In the genomic region with DNA sequence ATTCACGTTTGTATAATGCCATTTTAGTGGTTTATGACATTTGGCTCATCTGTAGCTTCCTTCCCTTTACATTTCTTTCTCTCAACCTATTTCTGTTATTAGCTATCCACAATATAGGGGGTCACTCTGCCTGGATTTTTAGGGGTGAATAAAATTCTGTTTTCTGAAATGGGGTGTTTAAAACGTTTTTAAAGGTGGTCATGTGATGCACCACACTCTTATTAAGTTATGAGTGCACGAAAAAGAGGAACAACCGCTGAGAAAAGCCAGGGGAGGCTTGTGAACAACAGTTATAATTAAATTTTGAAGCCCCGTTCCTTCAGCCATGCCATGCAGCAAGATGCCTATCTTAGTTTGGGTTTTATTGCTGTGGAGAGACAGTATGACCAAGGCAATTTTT, we compare ENCODE assay signal across 19 mouse cellular contexts.
DNase-seq lines count a peak whose midpoint lies in the region; ATAC-seq and TF ChIP-seq lines count a peak whose summit lies in the region.
"Had no signal": no experiment of that assay in that cellular context is flagged by ENCODE, and none has a peak within 500 bp of the region (broad histone marks: within the 10 kb centered on the region; RNA-seq: fewer than 3 reads in every experiment).

No protein-coding gene starts in this region.

- WGBS in hindbrain, embryonic 10.5 days: 73% methylated on average over 5 of the region's 5 CpGs

- ATAC-seq in common myeloid progenitor, adult 5-6 weeks (replicated peaks; ENCODE audit: low read depth, poor library complexity, severe bottlenecking): peak; percentile 30
- ATAC-seq: forebrain, embryonic 13.5 days; forebrain, embryonic 15.5 days; forebrain, postnatal 0 days had no signal

- H3K4me1 ChIP-seq in MEL (ENCODE audit: control insufficient read depth in 1 of 2, insufficient read depth in 2 of 2, low read length in 2 of 2): peaks cover 0 to 7% of the 10 kb centered on the region in 2 experiments; a peak in 2 of 4 replicates
- H3K4me1 ChIP-seq in hindbrain, embryonic 10.5 days (replicated peaks): no peaks in the 10 kb centered on the region
- H3K4me1 ChIP-seq: forebrain, embryonic 13.5 days; forebrain, embryonic 15.5 days had no signal

- no peaks in the 10 kb centered on the region for H3K79me2 ChIP-seq in MEL (ENCODE audit: control insufficient read depth, insufficient read depth, low read length, poor library complexity)

- H3K9me3 ChIP-seq in MEL (replicated peaks; ENCODE audit: insufficient read depth, low read length): no peaks in the 10 kb centered on the region
- no peaks in the 10 kb centered on the region for H3K9me3 ChIP-seq in hindbrain, embryonic 10.5 days
- H3K9me3 ChIP-seq: embryonic facial prominence, embryonic 10.5 days; embryonic facial prominence, embryonic 12.5 days; forebrain, embryonic 13.5 days; forebrain, embryonic 15.5 days had no signal

- DNase-seq in A20 (ENCODE audit: low read depth, low spot score): peak; percentile 31
- peak; percentile 11 for DNase-seq in MEL (ENCODE audit: low read depth, low spot score)
- no peak for DNase-seq in hindbrain, embryonic 10.5 days (ENCODE audit: low spot score)
- no peak for DNase-seq in cerebellum, postnatal 14 days
- no peak for DNase-seq in testis, postnatal 14 days (ENCODE audit: low spot score)
- DNase-seq: adrenal gland, adult 2 months; adrenal gland, postnatal 10 days; adrenal gland, postnatal 25 days; cerebellum, adult 11-12 months; cerebellum, adult 2 months; cerebellum, adult 9-10 months; cerebellum, postnatal 10 days; cerebellum, postnatal 36 days; forebrain, postnatal 0 days had no signal

- peak overlapping the region in 1 of 2 experiments; percentile 22; a peak in 1 of 4 replicates for H3K4me3 ChIP-seq in MEL (ENCODE audit: control insufficient read depth in 1 of 2, insufficient read depth in 1 of 2, low read depth in 2 of 2, low read length in 2 of 2)
- no peak overlapping the region for H3K4me3 ChIP-seq in hindbrain, embryonic 10.5 days
- H3K4me3 ChIP-seq: embryonic facial prominence, embryonic 10.5 days; embryonic facial prominence, embryonic 12.5 days; forebrain, embryonic 13.5 days; forebrain, embryonic 15.5 days had no signal

- TF ChIP-seq RAD21 in MEL (IDR thresholded peaks at IDR 0.05; ENCODE audit: low read depth, low read length): no peak

- no peak overlapping the region for H3K9ac ChIP-seq in MEL (ENCODE audit: control insufficient read depth, low read depth, low read length, poor library complexity, severe bottlenecking)
- H3K9ac ChIP-seq: embryonic facial prominence, embryonic 12.5 days; forebrain, embryonic 13.5 days; forebrain, embryonic 15.5 days; forebrain, postnatal 0 days had no signal

- H3K27ac ChIP-seq in MEL (ENCODE audit: control insufficient read depth, low read depth, low read length): peak overlapping the region; percentile 27; the same call in 1 of the 2 replicates
- H3K27ac ChIP-seq in hindbrain, embryonic 10.5 days: no peak overlapping the region
- H3K27ac ChIP-seq: embryonic facial prominence, embryonic 10.5 days; embryonic facial prominence, embryonic 12.5 days; forebrain, embryonic 13.5 days; forebrain, embryonic 15.5 days had no signal

- no peak for TF ChIP-seq EP300 in MEL (IDR thresholded peaks at IDR 0.05; ENCODE audit: low read depth in 1 of 2, low read length in 2 of 2)

- no peak for TF ChIP-seq CTCF in MEL (IDR thresholded peaks at IDR 0.05 in 2 of 3, conservative IDR thresholded peaks at IDR 0.05 in 1 of 3; ENCODE audit: control insufficient read depth in 1 of 3, insufficient read depth in 1 of 3, low read depth in 2 of 3, low read length in 3 of 3, poor library complexity in 1 of 3, severe bottlenecking in 1 of 3)

- TF ChIP-seq POLR2A in MEL (IDR thresholded peaks at IDR 0.05; ENCODE audit: control insufficient read depth in 1 of 2, insufficient read depth in 1 of 2, low read depth in 1 of 2, low read length in 2 of 2, poor library complexity in 1 of 2): no peak

- H3K27me3 ChIP-seq in MEL (ENCODE audit: control insufficient read depth in 1 of 2, insufficient read depth in 2 of 2, low read length in 2 of 2): no peaks in the 10 kb centered on the region
- H3K27me3 ChIP-seq in hindbrain, embryonic 10.5 days (ENCODE audit: insufficient read depth, poor library complexity, severe bottlenecking): no peaks in the 10 kb centered on the region
- H3K27me3 ChIP-seq: embryonic facial prominence, embryonic 12.5 days; forebrain, embryonic 13.5 days; forebrain, embryonic 15.5 days had no signal

- 0 out of 4 replicates have a peak, but pooled peaks cover 0 to 2% of the 10 kb centered on the region in 2 experiments for H3K36me3 ChIP-seq in MEL (ENCODE audit: control insufficient read depth in 1 of 2, insufficient read depth in 2 of 2, low read length in 2 of 2)
- no peaks in the 10 kb centered on the region for H3K36me3 ChIP-seq in hindbrain, embryonic 10.5 days
- H3K36me3 ChIP-seq: embryonic facial prominence, embryonic 10.5 days; embryonic facial prominence, embryonic 12.5 days; forebrain, embryonic 15.5 days had no signal

TF ChIP-seq in MEL, 35 proteins besides CTCF, POLR2A, EP300 and RAD21:
- no peak for TF ChIP-seq TAL1 (IDR thresholded peaks at IDR 0.05; ENCODE audit: low read length)
- TF ChIP-seq USF1 (IDR thresholded peaks at IDR 0.05; ENCODE audit: low read depth, low read length): peak; percentile 86
- TF ChIP-seq USF2 (IDR thresholded peaks at IDR 0.05; ENCODE audit: borderline replicate concordance in 1 of 2, insufficient read depth in 1 of 2, low read depth in 1 of 2, low read length in 2 of 2): peak in 1 of 2 experiments; percentile 59; a peak in 1 of 4 replicates
- no peak for TF ChIP-seq ZNF384 (IDR thresholded peaks at IDR 0.05; ENCODE audit: low read depth, low read length)
- TF ChIP-seq MXI1 (IDR thresholded peaks at IDR 0.05; ENCODE audit: low read depth, low read length): 0 out of 2 replicates have a peak, but pooled peaks have one; percentile 25
- TF ChIP-seq TBP (IDR thresholded peaks at IDR 0.05; ENCODE audit: low read depth, low read length): no peak
- no peak for TF ChIP-seq SMC3 (IDR thresholded peaks at IDR 0.05; ENCODE audit: low read depth, low read length)

Comparison
In these comparisons a context has a peak if more than half of its experiments do, and no peak if none do; other contexts are left out.
1. DNase-seq: peak in A20 (single experiment) and MEL (single experiment); none in hindbrain, embryonic 10.5 days (single experiment), cerebellum, postnatal 14 days (0 of 2) and testis, postnatal 14 days (single experiment).